Mouse (Mus musculus) heart, postnatal 36 days (tissue): ENCODE measurements around the gene Xrcc1. TPM values are rescaled to one million over a fixed set of nuclear protein-coding genes. Genes with fewer than 3 reads are reported as not detected.
"Not testable (repeated sequence)": the region's sequence is repeated elsewhere in the genome, so short reads cannot be mapped to it uniquely, and the experiment has no call there.

Experiments used
- DNase-seq, 2 experiments: peaks; one replicate each; pipeline ENCODE4 v3.0.0; 2021 to 2022
- intact Hi-C: fragments of 180-260 bp; cut with DNase I; formaldehyde crosslinking; loops from one replicate; pipeline ENCODE4 v1.15.1; 2025
- total RNA-seq, 2 experiments: library from RNA; stranded (reverse); gene quantifications; 2 replicates each; pipeline ENCODE4 v1.2.3; 2021

Xrcc1 gene
- 10 to 100 TPM; 26.9 to 27.4 TPM for total RNA-seq

DNA sequence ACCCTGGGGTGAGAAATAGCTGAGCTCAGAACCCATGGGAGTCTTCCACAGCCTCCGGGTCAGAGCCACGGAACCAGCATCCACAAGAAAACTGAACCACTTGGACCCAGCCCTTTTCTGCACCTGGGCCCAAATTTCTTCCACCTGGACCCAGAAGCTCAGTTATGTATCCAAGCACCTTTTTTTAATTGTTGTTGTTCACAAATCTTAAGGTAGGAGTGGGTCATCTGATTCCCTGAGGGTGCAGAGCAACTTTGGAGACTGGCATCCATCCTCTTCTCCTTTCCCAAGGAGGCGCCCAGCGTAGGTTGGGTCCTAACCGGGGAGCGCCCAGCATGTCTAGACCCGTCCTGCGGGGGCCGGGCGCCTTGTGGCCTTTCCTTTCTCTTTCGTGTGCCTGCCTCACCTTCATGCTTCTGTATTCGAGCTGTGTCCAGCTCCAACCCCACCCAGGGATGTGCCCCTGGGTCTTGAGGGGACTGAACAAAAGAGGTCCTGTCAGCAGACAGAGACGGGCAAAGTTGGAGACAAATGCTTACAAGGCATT is at the start of gene Xrcc1, which contains the start of gene Pinlyp:
TSS of gene Xrcc1 (plus strand) at position 222 of the 547 bp plus-strand sequence.
TSS of gene Pinlyp (minus strand) at position 51 of the 547 bp plus-strand sequence.
- DNase-seq, result no peak

DNA sequence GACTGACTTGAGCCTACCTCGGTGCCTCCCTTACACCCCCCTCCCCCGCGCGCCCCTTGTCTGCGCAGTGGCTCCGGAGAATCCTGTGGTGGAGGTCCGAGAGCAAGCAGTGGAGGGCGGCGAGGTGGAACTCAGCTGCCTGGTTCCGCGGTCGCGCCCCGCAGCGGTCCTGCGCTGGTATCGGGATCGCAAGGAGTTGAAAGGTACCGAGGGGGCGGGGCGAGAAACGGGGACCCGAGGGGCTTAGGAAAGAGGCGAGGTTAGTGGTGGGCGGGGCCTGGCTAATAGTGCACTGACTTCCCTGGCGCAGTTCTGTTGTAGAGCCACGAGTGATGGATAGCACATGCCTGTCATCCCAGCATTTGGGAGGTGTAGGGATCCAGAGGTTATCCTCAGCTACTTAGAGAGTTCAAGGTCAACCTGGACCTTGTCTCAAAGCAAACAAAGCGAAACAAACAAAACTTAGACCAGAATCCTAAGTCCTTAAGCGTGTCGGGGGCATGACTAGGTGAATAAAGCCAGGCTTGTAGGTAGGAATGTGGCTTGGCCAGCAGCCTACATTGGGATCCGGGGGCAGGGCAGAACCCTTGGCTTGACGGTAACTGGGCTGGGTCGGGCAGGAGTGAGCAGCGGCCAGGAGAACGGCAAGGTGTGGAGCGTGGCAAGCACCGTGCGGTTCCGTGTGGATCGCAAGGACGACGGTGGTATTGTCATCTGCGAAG is 46.1 kb upstream of the Xrcc1 start:
- intact Hi-C loops, result no loop called here
- no peak for DNase-seq

More for the DNA sequence above, at the start of gene Xrcc1, which contains the start of gene Pinlyp:
- intact Hi-C loops, result loop anchor here (2.0 to 5.0 kb wide), 3 partner anchors 39 to 74 kb away; partner anchors contain the start of gene Zfp428

DNA sequence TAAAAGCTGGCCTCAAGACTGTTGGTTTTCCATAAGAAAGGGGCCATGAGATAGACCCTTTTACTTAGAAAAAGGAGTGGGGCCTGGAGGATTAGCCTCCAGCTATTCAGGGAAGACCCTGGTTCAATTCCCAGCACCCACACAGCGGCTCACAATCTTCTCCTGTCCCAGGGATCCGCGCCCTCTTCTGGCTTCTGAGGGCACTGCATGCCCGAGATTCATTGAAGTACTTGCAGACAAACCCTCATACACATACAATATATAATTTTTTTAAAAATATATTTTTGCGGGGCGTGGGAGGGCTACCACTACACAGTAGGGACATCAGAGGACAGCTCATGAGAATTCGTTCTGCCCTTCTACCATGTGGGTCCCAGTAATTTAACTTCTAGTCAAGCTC is 45.2 kb upstream of the Xrcc1 start:
- peak in 1 of 2 experiments; percentile 25 for DNase-seq
- intact Hi-C loops, result no loop called here

DNA sequence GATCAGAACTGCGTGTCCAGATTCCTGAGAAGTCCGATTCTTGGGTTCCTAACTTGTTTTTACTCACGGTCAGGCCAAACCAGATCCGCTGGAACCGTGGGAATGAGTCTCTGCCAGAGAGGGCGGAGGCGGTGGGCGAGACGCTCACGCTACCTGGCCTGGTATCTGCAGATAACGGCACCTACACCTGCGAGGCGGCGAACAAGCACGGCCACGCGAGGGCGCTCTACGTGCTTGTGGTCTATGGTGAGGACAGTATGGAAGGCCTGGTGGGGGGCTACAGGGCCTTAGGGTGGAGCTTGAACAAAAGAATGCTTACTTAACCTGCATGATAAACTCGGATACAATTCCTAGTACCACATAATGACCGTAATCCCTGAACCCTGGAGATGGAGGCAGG is 44.6 kb upstream of the Xrcc1 start:
- intact Hi-C loops, result no loop called here
- peak in 1 of 2 experiments; percentile 31 for DNase-seq

DNA sequence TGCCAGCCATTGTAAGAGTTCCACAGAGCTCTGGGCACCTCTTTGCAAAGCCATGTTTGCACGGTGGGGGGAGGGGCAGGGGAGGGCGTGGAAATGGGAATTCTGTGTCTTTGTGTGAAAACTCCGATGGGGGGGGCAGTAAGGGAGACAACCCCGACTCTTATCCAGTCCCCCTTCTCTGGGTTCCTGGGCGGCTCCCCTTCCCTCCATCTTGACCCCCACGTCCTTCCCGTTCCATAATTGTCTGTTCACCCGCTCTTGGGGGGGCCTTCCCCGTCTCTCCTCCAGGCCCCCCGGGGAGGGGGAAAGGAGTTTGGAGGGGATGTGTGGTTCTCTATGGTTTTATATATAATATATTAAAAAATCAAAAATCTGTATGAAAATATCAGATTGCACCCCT is 42.1 kb upstream of the Xrcc1 start:
- DNase-seq, result no peak
- intact Hi-C loops, result no loop called here

DNA sequence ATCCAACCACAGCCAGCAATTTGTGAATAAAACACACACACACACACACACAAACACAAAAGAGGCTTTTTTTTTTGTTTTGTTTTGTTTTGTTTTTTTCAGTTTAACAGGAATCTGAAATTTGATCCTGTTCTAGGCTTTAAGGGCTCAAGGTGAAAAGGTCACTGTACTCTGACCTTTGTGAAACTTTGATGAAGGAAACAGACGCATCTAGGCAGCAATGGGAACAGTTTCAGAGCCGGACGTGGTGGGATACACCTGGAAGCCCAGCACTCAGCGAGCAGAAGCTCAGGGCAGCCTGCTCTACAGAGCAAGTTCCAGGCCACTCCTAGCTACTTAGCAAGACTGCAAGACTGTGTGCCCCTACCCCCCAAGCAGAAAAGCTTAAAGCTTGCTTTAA is 41.2 kb upstream of the Xrcc1 start:
- no peak for DNase-seq
- intact Hi-C loops, result loop anchor here (5.0 kb wide), 1 partner anchor 63 kb away; no protein-coding TSS in a partner anchor

DNA sequence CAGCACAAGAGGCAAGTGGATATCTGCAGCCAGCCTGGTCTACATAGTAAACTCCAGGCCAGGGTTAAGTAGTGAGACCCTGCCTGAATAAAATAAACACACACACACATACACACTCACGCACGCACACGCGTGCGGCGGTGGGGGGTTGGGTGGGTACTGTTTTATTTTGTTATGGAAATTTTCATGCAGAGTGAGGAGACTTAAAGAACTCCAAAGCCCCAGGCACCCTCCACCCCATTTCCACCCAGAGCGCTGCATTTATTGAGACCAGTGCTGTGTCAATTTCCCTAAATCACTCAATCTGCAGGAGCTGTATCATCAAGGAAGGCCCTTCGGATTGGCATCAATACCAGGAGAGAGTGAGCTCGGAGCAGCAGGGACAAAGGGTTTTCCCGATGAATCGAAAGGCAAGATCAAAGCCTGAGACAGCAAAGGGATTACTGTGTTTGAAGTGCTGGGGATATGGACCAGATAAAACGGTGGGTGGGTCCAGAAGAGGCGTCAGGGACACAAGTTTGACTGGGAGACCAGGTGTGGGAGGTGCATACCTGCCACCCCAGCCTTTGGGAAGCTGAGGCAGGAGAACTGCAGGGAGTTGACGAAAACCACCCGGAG is 40.5 kb upstream of the Xrcc1 start:
- intact Hi-C loops, result loop anchor here (2.0 to 5.0 kb wide), 4 partner anchors 25 to 63 kb away; partner anchors contain the start of genes Irgq, Pinlyp and Xrcc1
- no peak for DNase-seq

DNA sequence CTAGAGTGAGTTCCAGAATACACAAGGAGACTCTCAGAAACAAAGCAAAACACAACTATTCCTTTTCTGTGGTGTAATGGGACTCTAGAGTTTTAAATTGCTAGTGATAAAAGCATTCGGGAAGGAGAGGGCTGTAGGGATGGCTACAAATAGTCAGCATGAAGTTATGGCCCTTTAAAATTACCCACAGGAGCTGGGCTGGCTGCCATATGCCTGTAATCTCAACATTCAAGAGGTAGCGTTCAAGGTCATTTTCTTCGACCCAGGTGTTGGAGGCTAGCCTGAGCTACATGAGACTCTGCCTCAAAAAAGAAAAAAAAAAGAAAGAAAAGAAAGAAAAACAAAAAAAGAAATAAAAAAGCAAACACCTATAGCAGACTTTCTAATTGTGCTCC is 40.0 kb upstream of the Xrcc1 start:
- no peak for DNase-seq
- intact Hi-C loops, result loop anchor here (2.0 to 5.0 kb wide), 4 partner anchors 25 to 64 kb away; partner anchors contain the start of genes Irgq, Pinlyp and Xrcc1

DNA sequence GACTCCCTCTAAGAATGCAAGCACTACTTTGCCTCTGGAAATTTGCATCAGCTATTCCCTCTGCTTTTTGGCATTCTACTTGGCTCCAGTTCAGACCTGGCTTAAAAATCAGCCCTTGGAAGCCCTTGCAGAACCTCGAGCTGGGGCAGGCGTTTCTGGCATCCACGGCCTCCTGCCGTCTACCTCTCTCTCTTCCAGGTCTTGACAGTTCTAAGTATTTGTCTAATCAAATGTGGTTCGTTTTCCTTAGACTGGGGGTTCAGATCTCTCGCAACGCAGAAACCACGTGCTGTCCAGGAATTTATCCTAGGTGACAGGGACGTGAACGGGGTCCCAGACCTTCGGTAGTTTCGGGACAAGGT is 39.6 kb upstream of the Xrcc1 start:
- intact Hi-C loops, result loop anchor here (2.0 to 5.0 kb wide), 4 partner anchors 24 to 64 kb away; partner anchors contain the start of genes Irgq, Pinlyp and Xrcc1
- peak; percentile 49 to 56 for DNase-seq

DNA sequence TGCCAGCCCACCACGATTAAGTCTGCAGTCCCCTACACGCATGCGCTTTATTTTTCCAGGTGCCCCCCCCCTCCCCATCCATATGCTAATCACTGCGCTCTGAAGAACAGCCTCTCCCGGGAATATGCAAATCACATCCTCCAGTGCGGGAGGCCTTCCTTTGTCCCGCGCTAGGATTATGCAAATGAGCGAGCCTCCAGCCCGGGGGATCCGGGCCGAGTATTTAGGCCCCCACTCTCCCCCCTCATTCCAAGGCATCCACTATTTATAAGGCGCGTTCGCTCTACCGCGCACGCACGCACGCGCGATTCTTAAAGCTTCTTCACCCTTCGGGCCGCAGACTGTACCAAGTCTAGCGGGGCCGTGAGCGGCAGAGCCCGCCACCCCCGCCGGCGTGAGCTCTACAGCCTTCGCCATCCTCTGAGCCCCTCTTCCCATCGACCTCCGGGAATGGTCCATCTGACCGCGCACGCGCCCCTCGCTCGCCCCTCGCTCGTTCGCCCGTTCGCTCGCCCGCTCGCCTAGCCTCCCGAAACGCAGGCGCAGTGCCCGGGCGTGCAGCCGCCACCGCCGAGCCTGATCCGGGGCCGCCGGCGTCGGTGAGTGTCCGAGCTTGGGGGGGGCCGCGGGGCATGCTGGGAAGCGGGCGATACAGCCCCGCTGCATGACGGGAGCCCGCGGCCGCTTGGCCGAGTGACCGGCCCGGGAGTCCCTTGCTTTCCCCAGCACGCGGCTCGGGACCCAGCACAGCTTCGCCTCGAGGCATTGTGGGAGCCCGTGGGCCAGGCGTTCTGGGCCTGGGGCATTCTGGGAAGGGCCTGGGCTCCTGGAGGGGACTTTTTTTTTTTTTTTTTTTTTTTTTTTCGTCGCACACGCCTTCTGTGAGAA is 39.0 kb upstream of the Xrcc1 start, which contains the start of gene Zfp428:
TSS of gene Zfp428 (plus strand) at position 169 of the 888 bp plus-strand sequence.
- peak; percentile 87 to 91 for DNase-seq
- intact Hi-C loops, result loop anchor here (2.0 to 5.0 kb wide), 4 partner anchors 24 to 65 kb away; partner anchors contain the start of genes Irgq, Pinlyp and Xrcc1

DNA sequence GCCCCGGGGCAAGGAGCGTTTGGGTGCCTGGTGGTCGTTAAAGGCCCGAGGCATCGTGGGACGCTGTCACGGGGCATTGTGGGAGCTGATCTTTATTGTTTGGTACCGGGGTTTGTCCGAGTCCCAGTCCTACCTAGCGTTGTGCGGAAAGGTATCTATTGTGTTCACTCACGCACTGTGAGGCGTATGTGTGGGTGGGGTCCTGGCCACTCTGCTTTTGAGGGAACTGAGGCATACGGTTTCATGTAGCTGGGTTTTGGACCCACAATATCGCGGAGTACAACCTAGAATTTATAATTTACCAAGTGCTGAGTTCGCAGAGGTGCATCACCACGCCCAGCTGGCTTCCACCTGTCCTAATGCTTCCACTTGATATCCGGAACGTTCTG is 38.4 kb upstream of the Xrcc1 start:
- no peak for DNase-seq
- intact Hi-C loops, result loop anchor here (2.0 to 5.0 kb wide), 4 partner anchors 23 to 65 kb away; partner anchors contain the start of genes Irgq, Pinlyp and Xrcc1

DNA sequence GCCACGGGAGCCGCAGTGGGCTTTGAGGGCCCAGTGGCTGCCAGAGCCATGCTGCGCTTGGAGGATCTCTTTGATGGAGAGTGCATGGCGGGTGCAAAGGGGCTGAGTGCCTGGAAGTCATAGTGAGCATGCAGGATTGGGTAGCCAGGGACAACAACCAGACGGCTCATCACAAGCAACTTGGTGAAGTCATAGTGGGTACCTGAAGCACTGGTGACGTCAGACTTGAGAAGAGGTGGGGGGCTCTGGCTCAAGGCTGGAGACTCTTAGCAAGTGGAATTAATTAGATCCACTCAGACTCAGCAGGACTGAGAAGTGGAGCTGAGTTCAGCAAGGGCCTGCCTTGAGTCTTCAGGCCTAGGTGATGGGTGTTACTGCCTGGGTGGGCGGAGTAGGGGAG is 33.7 kb upstream of the Xrcc1 start, which contains the start of gene AC161166.1:
TSS of gene AC161166.1 (minus strand) at position 101 of the 400 bp plus-strand sequence.
- DNase-seq, result no peak
- intact Hi-C loops, result no loop called here

DNA sequence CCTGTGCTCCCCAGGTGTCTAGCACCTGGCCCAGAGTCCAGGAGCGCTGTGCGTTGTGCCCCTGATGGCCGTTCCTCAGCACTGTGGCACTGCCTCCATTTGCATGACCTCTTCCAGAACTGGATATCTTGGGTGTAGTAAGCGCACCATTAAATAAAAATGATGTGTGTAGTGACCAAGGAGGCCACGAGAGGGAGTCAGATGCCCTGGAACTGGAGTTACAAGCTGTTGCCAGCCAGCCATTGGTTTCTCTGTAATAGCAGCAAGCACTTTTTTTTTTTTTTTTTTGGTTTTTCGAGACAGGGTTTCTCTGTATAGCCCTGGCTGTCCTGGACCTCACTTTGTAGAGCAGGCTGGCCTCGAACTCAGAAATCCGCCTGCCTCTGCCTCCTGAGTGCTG is 29.8 kb upstream of the Xrcc1 start:
- intact Hi-C loops, result loop anchor here (5.0 kb wide), 1 partner anchor 41 kb away; no protein-coding TSS in a partner anchor
- DNase-seq, result not testable (repeated sequence)

DNA sequence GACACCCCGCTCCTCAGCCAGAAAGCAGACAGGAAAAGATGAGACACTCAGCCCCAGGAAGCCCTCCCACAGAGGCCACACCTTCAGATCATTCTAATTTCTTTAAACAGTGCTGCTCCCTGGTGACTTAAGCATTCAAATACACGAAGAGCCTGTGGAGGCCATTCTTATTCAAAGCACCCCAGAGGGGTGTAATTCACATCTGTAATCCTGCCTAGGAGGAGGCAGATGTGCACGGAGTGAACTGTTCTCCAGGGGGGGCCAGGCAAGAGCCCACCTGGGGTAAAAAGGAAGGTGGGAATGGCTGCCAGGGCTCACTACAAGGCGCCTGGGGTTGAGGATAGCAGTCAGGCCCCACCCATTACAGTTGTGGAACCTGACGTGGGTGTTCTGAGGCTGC is 29.0 kb upstream of the Xrcc1 start:
- intact Hi-C loops, result loop anchor here (5.0 kb wide), 1 partner anchor 40 kb away; no protein-coding TSS in a partner anchor
- DNase-seq, result no peak

DNA sequence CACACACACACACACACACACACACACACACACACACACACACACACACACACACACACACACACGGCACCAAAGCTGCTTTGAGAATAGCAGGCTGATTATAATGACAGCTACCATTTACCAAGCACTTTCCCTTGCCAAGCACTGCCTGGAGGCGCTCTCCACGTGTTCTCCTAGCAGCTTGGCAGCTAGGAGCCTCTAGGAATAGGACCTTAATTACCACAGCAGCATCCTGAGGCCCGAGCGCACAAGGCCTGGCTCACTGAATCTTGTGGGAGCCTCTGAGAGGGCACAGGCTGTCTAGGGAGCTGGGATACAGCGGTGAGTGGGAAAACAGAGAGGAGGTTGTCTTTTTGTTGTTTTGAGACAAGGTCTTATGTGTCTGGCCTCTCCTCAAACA is 28.4 kb upstream of the Xrcc1 start:
- no peak for DNase-seq
- intact Hi-C loops, result loop anchor here (5.0 kb wide), 1 partner anchor 40 kb away; no protein-coding TSS in a partner anchor

DNA sequence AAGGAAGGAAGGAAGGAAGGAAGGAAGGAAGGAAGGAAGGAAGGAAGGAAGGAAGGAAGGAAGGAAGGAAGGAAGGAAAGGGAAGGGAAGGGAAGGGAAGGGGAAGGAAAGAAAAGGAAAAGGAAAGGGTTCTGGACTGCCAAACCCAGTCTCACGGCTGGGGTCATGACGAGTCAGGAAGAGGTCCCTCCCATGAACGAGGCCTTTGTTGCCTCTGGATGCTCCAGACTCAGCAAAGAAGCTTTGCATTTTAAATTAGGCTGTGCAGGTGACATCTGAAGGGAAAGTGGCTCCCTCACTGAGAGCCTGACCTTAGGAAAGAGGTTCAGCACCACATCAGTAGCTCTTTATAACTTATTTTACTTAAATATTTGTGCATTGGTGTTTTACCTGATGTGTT is 27.0 kb upstream of the Xrcc1 start:
- no peak for DNase-seq
- intact Hi-C loops, result loop anchor here (5.0 kb wide), 1 partner anchor 38 kb away; no protein-coding TSS in a partner anchor

DNA sequence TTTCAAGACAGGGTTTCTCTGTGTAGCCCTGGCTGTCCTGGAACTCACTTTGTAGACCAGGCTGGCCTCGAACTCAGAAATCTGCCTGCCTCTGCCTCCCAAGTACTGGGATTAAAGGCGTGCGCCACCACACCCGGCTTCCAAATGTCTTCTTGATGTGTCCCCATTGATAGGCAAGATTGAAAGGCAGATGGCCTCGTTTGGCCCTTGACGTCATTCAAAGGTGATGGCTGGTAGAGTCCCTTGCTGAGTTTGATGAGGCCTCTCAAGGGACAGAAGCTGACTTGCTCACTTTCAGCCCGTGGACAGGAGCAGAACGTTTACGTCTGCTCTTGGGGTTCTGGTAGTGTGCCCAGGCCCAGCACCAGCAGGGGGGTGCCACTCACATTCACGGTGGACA is 26.0 kb upstream of the Xrcc1 start:
- DNase-seq, intact Hi-C loops: not testable (repeated sequence)

DNA sequence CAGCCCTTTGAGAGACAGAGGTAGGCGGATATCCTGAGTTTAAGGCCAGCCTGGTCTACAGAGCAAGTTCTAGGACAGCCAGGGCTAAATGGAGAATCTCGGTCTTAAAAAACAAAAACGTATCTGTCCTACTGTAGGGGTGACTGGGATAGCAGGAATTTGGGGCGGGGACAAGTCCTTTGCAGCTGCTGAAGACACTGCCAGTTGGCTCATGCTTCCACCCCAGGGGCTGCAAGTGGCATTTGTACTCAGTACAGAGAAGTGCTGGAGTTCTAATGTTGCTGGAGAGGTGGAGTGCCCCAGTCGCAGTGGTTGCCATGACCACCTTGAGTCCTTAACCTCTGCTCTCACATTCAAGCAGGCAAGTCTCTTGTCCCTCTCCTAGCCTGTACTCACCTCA is 23.3 kb upstream of the Xrcc1 start:
- no peak for DNase-seq
- intact Hi-C loops, result no loop called here

DNA sequence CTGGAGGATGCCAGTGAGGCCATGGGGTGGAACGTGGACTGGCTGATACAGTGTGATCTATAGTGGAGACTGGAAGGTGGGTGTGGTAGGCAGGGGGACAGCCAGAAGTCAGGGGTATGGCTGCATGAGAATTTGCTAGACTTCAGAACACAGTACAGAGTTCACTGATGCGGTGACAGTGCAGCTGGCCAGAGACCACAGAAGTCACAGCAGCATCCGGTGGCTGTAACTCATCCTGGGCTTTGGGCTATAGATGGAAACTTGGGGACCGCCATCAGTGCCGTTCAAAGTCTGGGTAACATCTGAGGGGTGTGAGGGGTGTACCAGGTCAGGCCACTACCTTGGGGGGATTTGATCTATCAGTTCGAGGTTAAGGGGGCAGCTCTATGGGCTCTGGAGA is 22.4 kb upstream of the Xrcc1 start:
- intact Hi-C loops, result no loop called here
- no peak for DNase-seq

DNA sequence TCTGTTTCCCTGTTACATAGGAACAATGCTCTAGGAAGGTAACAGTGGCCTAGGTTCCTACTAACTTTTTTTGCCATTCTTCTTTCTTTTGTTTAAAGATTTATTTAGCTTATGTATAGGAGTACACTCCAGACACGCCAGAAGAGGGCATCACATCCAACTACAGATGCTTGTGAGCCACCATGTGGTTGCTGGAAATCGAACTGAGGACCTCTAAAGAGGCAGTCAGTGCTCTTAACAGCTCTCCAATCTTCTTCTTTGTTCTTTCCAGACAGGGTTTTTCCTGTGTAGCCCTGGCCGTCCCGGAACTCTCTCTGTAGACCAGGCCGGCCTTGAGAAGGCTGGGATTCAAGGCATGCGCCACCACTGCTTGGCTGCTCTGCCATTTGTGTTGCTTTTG is 21.1 kb upstream of the Xrcc1 start:
- no peak for DNase-seq
- intact Hi-C loops, result no loop called here
